In genomic region chr10:31465840-31466541, GRCm38 (mm10) we compare ENCODE assay signal across 10 mouse cellular contexts. TPM values are rescaled to one million over a fixed set of nuclear protein-coding genes. Genes with fewer than 3 reads are reported as not detected.
A peak's percentile ranks its signal among the peaks of the same experiment; 100 is the strongest.
DNase-seq lines count a peak whose midpoint lies in the region; ATAC-seq lines count a peak whose summit lies in the region.
"Had no signal": no experiment of that assay in that cellular context is flagged by ENCODE, and none has a peak within 500 bp of the region (broad histone marks: within the 10 kb centered on the region; RNA-seq: fewer than 3 reads in every experiment).

No protein-coding gene starts in this region.

- no peaks in the 10 kb centered on the region for H3K27me3 ChIP-seq in hindbrain, embryonic 15.5 days
- H3K27me3 ChIP-seq in hindbrain, embryonic 12.5 days: no peaks in the 10 kb centered on the region
- no peaks in the 10 kb centered on the region for H3K27me3 ChIP-seq in midbrain, embryonic 14.5 days (ENCODE audit: control insufficient read depth, insufficient read depth, low read length)
- H3K27me3 ChIP-seq in midbrain, embryonic 10.5 days (ENCODE audit: low read depth, poor library complexity, severe bottlenecking): no peaks in the 10 kb centered on the region
- H3K27me3 ChIP-seq: midbrain, embryonic 12.5 days had no signal

- no peak overlapping the region for H3K4me2 ChIP-seq in hindbrain, embryonic 15.5 days
- no peak overlapping the region for H3K4me2 ChIP-seq in hindbrain, embryonic 12.5 days (replicated peaks)
- H3K4me2 ChIP-seq in midbrain, embryonic 14.5 days (ENCODE audit: low read length): no peak overlapping the region
- H3K4me2 ChIP-seq: midbrain, embryonic 12.5 days had no signal

- 80% methylated on average over 6 of the region's 6 CpGs for WGBS in hindbrain, embryonic 15.5 days
- 87% methylated on average over 6 of the region's 6 CpGs for WGBS in hindbrain, embryonic 12.5 days
- 86% methylated on average over 6 of the region's 6 CpGs for WGBS in midbrain, embryonic 14.5 days
- 92% methylated on average over 6 of the region's 6 CpGs for WGBS in midbrain, embryonic 10.5 days

- H3K9me3 ChIP-seq in hindbrain, embryonic 15.5 days: no peaks in the 10 kb centered on the region
- H3K9me3 ChIP-seq in hindbrain, embryonic 12.5 days (replicated peaks): no peaks in the 10 kb centered on the region
- H3K9me3 ChIP-seq in midbrain, embryonic 14.5 days (ENCODE audit: control insufficient read depth, low read length): no peaks in the 10 kb centered on the region
- no peaks in the 10 kb centered on the region for H3K9me3 ChIP-seq in midbrain, embryonic 10.5 days (replicated peaks)
- H3K9me3 ChIP-seq: midbrain, embryonic 12.5 days had no signal

- ATAC-seq in hindbrain, embryonic 15.5 days (ENCODE audit: low FRiP score, low read depth): peak; percentile 68; the same call in 1 of the 2 replicates
- no peak for ATAC-seq in hindbrain, embryonic 12.5 days (ENCODE audit: low FRiP score)
- ATAC-seq in midbrain, embryonic 14.5 days (ENCODE audit: low FRiP score, low TSS enrichment): no peak

- H3K9ac ChIP-seq in hindbrain, embryonic 15.5 days: no peak overlapping the region
- no peak overlapping the region for H3K9ac ChIP-seq in hindbrain, embryonic 12.5 days
- H3K9ac ChIP-seq in midbrain, embryonic 14.5 days (replicated peaks; ENCODE audit: low read length): no peak overlapping the region
- H3K9ac ChIP-seq: midbrain, embryonic 12.5 days had no signal

- H3K36me3 ChIP-seq in hindbrain, embryonic 15.5 days: no peaks in the 10 kb centered on the region
- no peaks in the 10 kb centered on the region for H3K36me3 ChIP-seq in hindbrain, embryonic 12.5 days
- H3K36me3 ChIP-seq in midbrain, embryonic 14.5 days (ENCODE audit: control insufficient read depth, insufficient read depth, low read length): no peaks in the 10 kb centered on the region
- no peaks in the 10 kb centered on the region for H3K36me3 ChIP-seq in midbrain, embryonic 10.5 days
- H3K36me3 ChIP-seq: midbrain, embryonic 12.5 days had no signal

- no peak overlapping the region for H3K27ac ChIP-seq in hindbrain, embryonic 15.5 days (replicated peaks)
- no peak overlapping the region for H3K27ac ChIP-seq in hindbrain, embryonic 12.5 days
- no peak overlapping the region for H3K27ac ChIP-seq in midbrain, embryonic 14.5 days (replicated peaks; ENCODE audit: low read depth, low read length)
- H3K27ac ChIP-seq in midbrain, embryonic 10.5 days (replicated peaks): no peak overlapping the region
- H3K27ac ChIP-seq: midbrain, embryonic 12.5 days had no signal

- H3K4me3 ChIP-seq in hindbrain, embryonic 15.5 days: no peak overlapping the region
- no peak overlapping the region for H3K4me3 ChIP-seq in hindbrain, embryonic 12.5 days
- H3K4me3 ChIP-seq in midbrain, embryonic 14.5 days (replicated peaks; ENCODE audit: low read depth, low read length): no peak overlapping the region
- no peak overlapping the region for H3K4me3 ChIP-seq in midbrain, embryonic 10.5 days
- H3K4me3 ChIP-seq: erythroblast, embryonic 14.5 days; midbrain, embryonic 12.5 days had no signal

- H3K4me1 ChIP-seq in hindbrain, embryonic 15.5 days (replicated peaks): no peaks in the 10 kb centered on the region
- H3K4me1 ChIP-seq in hindbrain, embryonic 12.5 days: no peaks in the 10 kb centered on the region
- no peaks in the 10 kb centered on the region for H3K4me1 ChIP-seq in midbrain, embryonic 14.5 days (ENCODE audit: control insufficient read depth, insufficient read depth, low read length)
- H3K4me1 ChIP-seq in midbrain, embryonic 10.5 days: no peaks in the 10 kb centered on the region
- H3K4me1 ChIP-seq: midbrain, embryonic 12.5 days had no signal

- peak; percentile 11 for DNase-seq in adrenal gland, postnatal 14 days
- DNase-seq in adrenal gland, adult 2 months: no peak
- peak; percentile 79 for DNase-seq in midbrain, embryonic 14.5 days
- no peak for DNase-seq in midbrain, embryonic 10.5 days (ENCODE audit: low spot score)
- peak; percentile 54 for DNase-seq in retina, embryonic 14.5 days (ENCODE audit: low spot score)
- DNase-seq in gastrocnemius, postnatal 10 days: no peak

RNA-seq across cellular contexts. Expression of gene Tpd52l1, which starts 20.2 kb away (rescaled TPM):
- total RNA-seq in adrenal gland, postnatal 14 days (2021): 27.2 and 29.6 TPM in 2 replicates
- total RNA-seq in adrenal gland, adult 2 months (2021): 10 to 100 TPM; 41.7 to 43.3 TPM
- polyA plus RNA-seq in adrenal gland, adult 2 months (2012; rRNA removed): 11.4 and 14.5 TPM in 2 replicates
- 40.8 and 41.7 TPM in 2 replicates for polyA plus RNA-seq in hindbrain, embryonic 15.5 days (2015; fragmentation: Nextera tagmentation; extraction: Ambion mirVana)
- polyA plus RNA-seq in hindbrain, embryonic 12.5 days (2016; fragmentation: Nextera tagmentation; extraction: Ambion mirVana): 40.4 and 43.3 TPM in 2 replicates
- 35.9 and 38.1 TPM in 2 replicates for polyA plus RNA-seq in midbrain, embryonic 14.5 days (2014; fragmentation: Nextera tagmentation; extraction: Ambion mirVana)
- 31.2 and 33.3 TPM in 2 replicates for polyA plus RNA-seq in midbrain, embryonic 10.5 days (2016; fragmentation: Nextera tagmentation; extraction: Ambion mirVana)
- 10 to 100 TPM; 28.0 to 29.4 TPM for total RNA-seq in gastrocnemius, postnatal 10 days (2021)
- polyA plus RNA-seq: erythroblast, embryonic 14.5 days had no signal

Comparison
In these comparisons a context has a peak if more than half of its experiments do, and no peak if none do; other contexts are left out.
1. DNase-seq: peak in adrenal gland, postnatal 14 days (single experiment), midbrain, embryonic 14.5 days (single experiment) and retina, embryonic 14.5 days (single experiment); none in adrenal gland, adult 2 months (single experiment), midbrain, embryonic 10.5 days (single experiment) and gastrocnemius, postnatal 10 days (single experiment).